Mouse (Mus musculus) naive thymus-derived CD4-positive, alpha-beta T cell, adult 2 months (primary cell): Measurements from ENCODE around the gene Fmc1.

Source experiments
- DNase-seq: peaks from one replicate; pipeline ENCODE4 v3.0.0-alpha.2; 2011; ENCODE audit warnings: low read depth

Gene Fmc1

GRCm38 (mm10) chr6:38551989-38552635 is 18.8 kb downstream of the Fmc1 start:
- DNase-seq = peak; percentile 96

DNA sequence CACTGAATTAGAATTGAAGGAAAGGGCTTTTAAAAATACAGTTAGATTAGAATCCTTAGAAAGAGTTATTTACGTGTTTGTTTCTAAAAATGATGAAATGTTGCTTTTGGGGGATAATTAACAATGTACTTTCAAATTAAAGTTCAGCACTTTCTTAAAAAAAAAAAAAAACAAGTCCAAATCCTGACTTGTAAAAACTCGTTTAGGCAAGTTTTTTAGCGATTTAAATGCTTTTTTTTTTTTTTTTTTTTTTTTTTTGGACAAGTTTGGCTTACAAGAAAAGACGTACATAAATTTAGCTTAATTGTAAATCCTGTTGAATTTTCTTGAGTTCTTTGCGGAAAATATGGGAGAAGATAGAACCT is 19.3 kb downstream of the Fmc1 start:
- DNase-seq = no peak

DNA sequence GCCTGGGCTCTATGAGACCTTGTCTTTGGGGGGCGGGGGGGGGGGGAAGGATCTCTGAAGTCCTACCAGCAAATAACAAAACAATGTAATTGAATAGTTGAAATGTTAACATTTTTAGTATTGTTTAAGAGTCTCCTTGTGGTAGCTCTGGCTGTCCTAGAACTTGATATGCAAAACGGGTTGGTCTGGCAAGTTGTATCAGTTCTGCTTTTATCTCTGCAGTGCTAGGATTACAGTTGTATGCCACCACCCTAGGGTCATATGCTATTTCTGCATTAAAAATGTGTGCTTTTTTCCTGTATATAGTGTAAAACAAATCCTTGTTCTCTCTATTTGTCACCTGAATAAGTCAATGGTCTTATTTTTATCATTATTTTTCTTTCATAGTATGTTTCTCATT is 42.8 kb downstream of the Fmc1 start:
- no peak for DNase-seq

- DNase-seq = no peak
These were observed 47.0 kb downstream of the Fmc1 start for GRCm38 (mm10) chr6:38580112-38580857.

DNA sequence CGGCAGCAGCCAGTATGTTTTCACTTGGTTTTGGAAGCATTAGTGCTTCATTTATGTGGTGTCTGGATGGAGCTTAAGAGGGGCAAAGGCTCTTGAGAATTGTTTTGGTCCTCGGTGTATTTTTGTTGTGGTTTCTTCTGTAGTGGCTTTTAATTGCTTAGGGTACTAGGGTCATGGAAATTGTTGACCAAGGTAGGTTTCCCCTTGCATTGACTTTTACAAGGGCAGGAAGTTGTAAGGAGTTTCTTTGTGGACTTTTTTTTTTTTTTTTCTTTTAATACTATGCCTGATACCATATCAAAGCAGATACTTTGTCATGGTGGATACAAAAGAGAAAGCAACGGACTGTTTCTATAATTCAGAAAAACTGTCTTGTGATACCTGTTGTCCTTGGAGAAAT is 48.4 kb downstream of the Fmc1 start:
- peak; percentile 37 for DNase-seq
